Mouse (Mus musculus): ENCODE results near the gene Elobl. TPM values are rescaled to one million over a fixed set of nuclear protein-coding genes. Genes with fewer than 3 reads are reported as not detected.

The Elobl gene
- polyA plus RNA-seq, 1 experiment, result not detected

GRCm38 (mm10) chr11:88973776-88974701, 7.3 kb upstream of the Elobl start:
- TF ChIP-seq CTCF (IDR thresholded peaks at IDR 0.05; ENCODE audit: insufficient read depth, low read depth, low read length) (peak; percentile 91), POLR2A (IDR thresholded peaks at IDR 0.05; ENCODE audit: insufficient read depth, low read depth, low read length) (peak; percentile 54; the same call in 1 of the 2 replicates)
- WGBS, result under 1% methylated on average over 62 of the region's 62 CpGs
- H3K27ac ChIP-seq (ENCODE audit: insufficient read depth, low read depth, low read length), result peak overlapping the region; percentile 84
- H3K4me1 ChIP-seq (ENCODE audit: control insufficient read depth, insufficient read depth, low read length), result peaks cover 8% of the 10 kb centered on the region; the same call in 1 of the 2 replicates
- H3K4me3 ChIP-seq (ENCODE audit: insufficient read depth, low read depth, low read length), result peak overlapping the region; percentile 91

- WGBS, result 48% methylated on average over 2 of the region's 2 CpGs
- TF ChIP-seq CTCF (IDR thresholded peaks at IDR 0.05; ENCODE audit: insufficient read depth, low read depth, low read length) (no peak), POLR2A (IDR thresholded peaks at IDR 0.05; ENCODE audit: insufficient read depth, low read depth, low read length) (no peak)
- no peak within 1 kb of the TSS for H3K27ac ChIP-seq (ENCODE audit: insufficient read depth, low read depth, low read length)
- 0 out of 2 replicates have a peak, but pooled peaks cover 5% of the 10 kb centered on the region for H3K4me1 ChIP-seq (ENCODE audit: control insufficient read depth, insufficient read depth, low read length)
- no peak within 1 kb of the TSS for H3K4me3 ChIP-seq (ENCODE audit: insufficient read depth, low read depth, low read length)
These were observed 3.5 kb upstream of the Elobl start, which contains the start of gene Coil for GRCm38 (mm10) chr11:88970202-88970732. Gene Coil (plus strand): TSS chr11:88970252.

GRCm38 (mm10) chr11:88958851-88959250, 7.9 kb downstream of the Elobl start:
- 91% methylated on average over 3 of the region's 3 CpGs for WGBS
- Histone ChIP-seq H3K27ac (ENCODE audit: insufficient read depth, low read depth, low read length) (no peak overlapping the region), H3K4me3 (ENCODE audit: insufficient read depth, low read depth, low read length) (no peak overlapping the region), H3K4me1 (ENCODE audit: control insufficient read depth, insufficient read depth, low read length) (no peaks in the 10 kb centered on the region)
- TF ChIP-seq CTCF (IDR thresholded peaks at IDR 0.05; ENCODE audit: insufficient read depth, low read depth, low read length) (no peak), POLR2A (IDR thresholded peaks at IDR 0.05; ENCODE audit: insufficient read depth, low read depth, low read length) (no peak)

- Histone ChIP-seq H3K27ac (ENCODE audit: insufficient read depth, low read depth, low read length) (no peak within 1 kb of the TSS), H3K4me1 (ENCODE audit: control insufficient read depth, insufficient read depth, low read length) (peaks cover 7% of the 10 kb centered on the region; the same call in 1 of the 2 replicates), H3K4me3 (ENCODE audit: insufficient read depth, low read depth, low read length) (peak within 1 kb of the TSS; percentile 65)
- peak; percentile 78 for TF ChIP-seq CTCF (IDR thresholded peaks at IDR 0.05; ENCODE audit: insufficient read depth, low read depth, low read length)
- 0 out of 2 replicates have a peak, but pooled peaks have one; percentile 43 for TF ChIP-seq POLR2A (IDR thresholded peaks at IDR 0.05; ENCODE audit: insufficient read depth, low read depth, low read length)
- 4% methylated on average over 34 of the region's 34 CpGs for WGBS
These were observed 11.3 kb downstream of the Elobl start, which contains the start of gene Scpep1 for GRCm38 (mm10) chr11:88955217-88955969. Gene Scpep1 (minus strand): TSS chr11:88955465.

GRCm38 (mm10) chr11:88954803-88955202, 11.9 kb downstream of the Elobl start:
- TF ChIP-seq POLR2A (IDR thresholded peaks at IDR 0.05; ENCODE audit: insufficient read depth, low read depth, low read length), result no peak
- TF ChIP-seq CTCF (IDR thresholded peaks at IDR 0.05; ENCODE audit: insufficient read depth, low read depth, low read length), result no peak
- Histone ChIP-seq H3K4me3 (ENCODE audit: insufficient read depth, low read depth, low read length) (peak overlapping the region; percentile 65), H3K27ac (ENCODE audit: insufficient read depth, low read depth, low read length) (no peak overlapping the region), H3K4me1 (ENCODE audit: control insufficient read depth, insufficient read depth, low read length) (peaks cover 8% of the 10 kb centered on the region; the same call in 1 of the 2 replicates)
- WGBS, result under 1% methylated on average over 4 of the region's 4 CpGs

- Histone ChIP-seq H3K4me3 (ENCODE audit: insufficient read depth, low read depth, low read length) (no peak overlapping the region), H3K4me1 (ENCODE audit: control insufficient read depth, insufficient read depth, low read length) (peaks cover 16% of the 10 kb centered on the region; the same call in 1 of the 2 replicates), H3K27ac (ENCODE audit: insufficient read depth, low read depth, low read length) (no peak overlapping the region)
- TF ChIP-seq CTCF (IDR thresholded peaks at IDR 0.05; ENCODE audit: insufficient read depth, low read depth, low read length) (no peak), POLR2A (IDR thresholded peaks at IDR 0.05; ENCODE audit: insufficient read depth, low read depth, low read length) (no peak)
- 91% methylated on average over 3 of the region's 3 CpGs for WGBS
These were observed 13.1 kb downstream of the Elobl start for GRCm38 (mm10) chr11:88953582-88953981.

- Histone ChIP-seq H3K27ac (ENCODE audit: insufficient read depth, low read depth, low read length) (no peak overlapping the region), H3K4me3 (ENCODE audit: insufficient read depth, low read depth, low read length) (no peak overlapping the region), H3K4me1 (ENCODE audit: control insufficient read depth, insufficient read depth, low read length) (peaks cover 20% of the 10 kb centered on the region; the same call in 1 of the 2 replicates)
- no peak for TF ChIP-seq CTCF (IDR thresholded peaks at IDR 0.05; ENCODE audit: insufficient read depth, low read depth, low read length)
- TF ChIP-seq POLR2A (IDR thresholded peaks at IDR 0.05; ENCODE audit: insufficient read depth, low read depth, low read length), result no peak
- 91% methylated on average over 5 of the region's 5 CpGs for WGBS
These were observed 14.6 kb downstream of the Elobl start for GRCm38 (mm10) chr11:88952117-88952516.

GRCm38 (mm10) chr11:88951576-88951975, 15.2 kb downstream of the Elobl start:
- TF ChIP-seq POLR2A (IDR thresholded peaks at IDR 0.05; ENCODE audit: insufficient read depth, low read depth, low read length), result no peak
- no peak for TF ChIP-seq CTCF (IDR thresholded peaks at IDR 0.05; ENCODE audit: insufficient read depth, low read depth, low read length)
- H3K4me1 ChIP-seq (ENCODE audit: control insufficient read depth, insufficient read depth, low read length), result peaks cover 20% of the 10 kb centered on the region; the same call in 1 of the 2 replicates

More at GRCm38 (mm10) chr11:88951576-88951975, 15.2 kb downstream of the Elobl start:
- WGBS, result 96% methylated on average over 2 of the region's 2 CpGs
- no peak overlapping the region for H3K27ac ChIP-seq (ENCODE audit: insufficient read depth, low read depth, low read length)
- H3K4me3 ChIP-seq (ENCODE audit: insufficient read depth, low read depth, low read length), result no peak overlapping the region
